Mouse (Mus musculus): Measurements from ENCODE around the gene Esp24. TPM values are rescaled to one million over a fixed set of nuclear protein-coding genes. Genes with fewer than 3 reads are reported as not detected.

The Esp24 gene
- not detected for polyA plus RNA-seq (2014; fragmentation: Illumina TruSeq; extraction: RNeasy Lipid Tissue Mini Kit (QIAGEN cat#74804); ENCODE audit: low read depth, low replicate concordance)

DNA sequence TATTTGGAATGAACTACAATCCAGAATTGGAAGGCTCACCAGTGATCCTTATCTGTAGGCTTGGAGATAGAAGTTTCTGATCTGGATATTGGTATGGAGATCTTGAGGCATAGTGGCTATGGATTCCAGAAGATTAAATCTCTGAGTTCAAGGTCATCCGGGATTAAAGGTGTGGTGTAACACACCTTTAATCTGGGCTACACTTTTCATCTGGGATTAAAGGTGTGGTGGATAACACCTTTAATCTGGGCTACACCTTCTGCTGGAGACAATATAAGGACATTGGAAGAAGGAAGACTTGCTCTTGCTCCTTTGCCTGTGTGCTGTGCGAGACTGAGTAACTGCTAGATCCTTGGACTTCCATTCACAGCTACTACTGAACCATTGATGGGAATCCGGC lies at the start of gene Esp24:
TSS of gene Esp24 (plus strand) at position 301 of the 400 bp plus-strand sequence.

DNA sequence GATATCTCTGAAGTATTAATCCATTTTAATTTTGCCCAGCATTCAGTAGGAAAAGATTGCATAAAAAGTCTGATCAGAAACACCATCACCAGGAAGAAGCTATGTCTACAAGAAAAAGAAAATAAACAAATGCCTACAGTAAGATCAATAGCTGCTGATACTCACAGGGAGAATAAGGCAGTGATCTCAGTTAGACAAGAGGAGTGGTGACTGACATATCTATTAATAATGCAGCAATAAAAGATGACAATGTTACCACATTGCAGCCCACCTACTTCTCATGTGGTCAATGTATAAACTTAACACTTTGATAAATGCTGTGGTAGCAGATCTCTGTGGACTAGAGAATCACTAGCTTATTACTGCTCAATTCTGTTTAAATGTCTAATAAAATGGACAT lies 6.7 kb downstream of the Esp24 start, which contains the start of gene Gm21903:
TSS of gene Gm21903 (minus strand) at position 101 of the 400 bp plus-strand sequence.

DNA sequence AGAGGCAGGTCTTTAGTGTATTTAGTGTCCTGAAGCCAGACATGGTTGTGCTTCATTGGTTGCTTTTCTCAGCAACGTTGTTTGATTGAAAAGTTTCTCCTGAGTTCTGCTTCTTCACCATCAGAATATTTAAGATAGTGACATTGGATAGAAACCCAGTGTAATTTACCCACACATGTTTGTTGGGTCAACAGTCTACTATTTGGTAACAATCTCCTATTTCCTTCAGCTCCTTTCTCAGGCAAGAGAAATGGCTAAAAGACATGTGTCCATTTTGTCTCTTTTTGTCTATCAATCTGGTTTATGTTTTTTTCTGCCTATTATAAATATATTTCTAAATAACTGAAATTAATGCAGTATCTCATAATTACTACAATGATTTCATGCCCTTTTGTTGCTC lies 40.4 kb downstream of the Esp24 start, which contains the start of gene Esp23:
TSS of gene Esp23 (minus strand) at position 101 of the 400 bp plus-strand sequence.

Other genes starting within 250 kb of the Esp24 start
- not detected for gene Gm21903, start 6.6 kb downstream of the Esp24 start, polyA plus RNA-seq (2014; fragmentation: Illumina TruSeq; extraction: RNeasy Lipid Tissue Mini Kit (QIAGEN cat#74804); ENCODE audit: low read depth, low replicate concordance)
- gene Esp23, start 40.3 kb downstream of the Esp24 start, polyA plus RNA-seq (2014; fragmentation: Illumina TruSeq; extraction: RNeasy Lipid Tissue Mini Kit (QIAGEN cat#74804); ENCODE audit: low read depth, low replicate concordance) = not detected
- not detected for gene Esp22, start 58.6 kb downstream of the Esp24 start, polyA plus RNA-seq (2014; fragmentation: Illumina TruSeq; extraction: RNeasy Lipid Tissue Mini Kit (QIAGEN cat#74804); ENCODE audit: low read depth, low replicate concordance)